Mouse (Mus musculus): Measurements from ENCODE around the gene Pard3.

Gene Pard3

GRCm38 (mm10) chr8:127084565-127084964 lies 20.9 kb downstream of the Pard3 start:
- DNase-seq (ENCODE audit: low spot score in 2 of 2) = no peak

GRCm38 (mm10) chr8:127087434-127087833 lies 23.7 kb downstream of the Pard3 start:
- DNase-seq (ENCODE audit: low spot score in 2 of 2) = no peak

- DNase-seq (ENCODE audit: low spot score in 2 of 2) = no peak
Measured at GRCm38 (mm10) chr8:127088372-127088771, 24.7 kb downstream of the Pard3 start.

GRCm38 (mm10) chr8:127089021-127089420 lies 25.3 kb downstream of the Pard3 start:
- no peak for DNase-seq (ENCODE audit: low spot score in 2 of 2)

- DNase-seq (ENCODE audit: low spot score in 2 of 2) = no peak
Measured at GRCm38 (mm10) chr8:127090435-127090834, 26.7 kb downstream of the Pard3 start.

- DNase-seq (ENCODE audit: low spot score in 2 of 2) = no peak
Measured at GRCm38 (mm10) chr8:127091936-127092335, 28.2 kb downstream of the Pard3 start.

- no peak for DNase-seq (ENCODE audit: low spot score in 2 of 2)
Measured at GRCm38 (mm10) chr8:127092383-127093112, 28.9 kb downstream of the Pard3 start.

- DNase-seq (ENCODE audit: low spot score in 2 of 2) = no peak
Measured at GRCm38 (mm10) chr8:127093113-127093426, 29.4 kb downstream of the Pard3 start.

- DNase-seq (ENCODE audit: low spot score in 2 of 2) = no peak
Measured at GRCm38 (mm10) chr8:127095763-127096162, 32.1 kb downstream of the Pard3 start.

- no peak for DNase-seq (ENCODE audit: low spot score in 2 of 2)
Measured at GRCm38 (mm10) chr8:127099439-127100090, 35.9 kb downstream of the Pard3 start.

- no peak for DNase-seq (ENCODE audit: low spot score in 2 of 2)
Measured at GRCm38 (mm10) chr8:127103256-127103655, 39.6 kb downstream of the Pard3 start.

GRCm38 (mm10) chr8:127104616-127105015 lies 40.9 kb downstream of the Pard3 start:
- no peak for DNase-seq (ENCODE audit: low spot score in 2 of 2)

GRCm38 (mm10) chr8:127107928-127108327 lies 44.2 kb downstream of the Pard3 start:
- DNase-seq (ENCODE audit: low spot score in 2 of 2) = no peak

- no peak for DNase-seq (ENCODE audit: low spot score in 2 of 2)
Measured at GRCm38 (mm10) chr8:127113209-127113608, 49.5 kb downstream of the Pard3 start.

GRCm38 (mm10) chr8:127115837-127116236 lies 52.1 kb downstream of the Pard3 start:
- DNase-seq (ENCODE audit: low spot score in 2 of 2) = no peak

GRCm38 (mm10) chr8:127118373-127118861 lies 54.7 kb downstream of the Pard3 start:
- no peak for DNase-seq (ENCODE audit: low spot score in 2 of 2)

- DNase-seq (ENCODE audit: low spot score in 2 of 2) = no peak
Measured at GRCm38 (mm10) chr8:127123391-127123790, 59.7 kb downstream of the Pard3 start.

GRCm38 (mm10) chr8:127124795-127125194 lies 61.1 kb downstream of the Pard3 start:
- no peak for DNase-seq (ENCODE audit: low spot score in 2 of 2)

GRCm38 (mm10) chr8:127125686-127126683 lies 62.3 kb downstream of the Pard3 start:
- no peak for DNase-seq (ENCODE audit: low spot score in 2 of 2)

GRCm38 (mm10) chr8:127128781-127129396 lies 65.2 kb downstream of the Pard3 start:
- no peak for DNase-seq (ENCODE audit: low spot score in 2 of 2)

- no peak for DNase-seq (ENCODE audit: low spot score in 2 of 2)
Measured at GRCm38 (mm10) chr8:127134327-127134726, 70.6 kb downstream of the Pard3 start.

- no peak for DNase-seq (ENCODE audit: low spot score in 2 of 2)
Measured at GRCm38 (mm10) chr8:127136201-127136600, 72.5 kb downstream of the Pard3 start.

Data from spleen, postnatal 4 days (tissue).